Mouse (Mus musculus) G1E (cell line): ENCODE measurements around the gene Rcsd1. TPM values are rescaled to one million over a fixed set of nuclear protein-coding genes. Genes with fewer than 3 reads are reported as not detected.
"Not testable (repeated sequence)": the region's sequence is repeated elsewhere in the genome, so short reads cannot be mapped to it uniquely, and the experiment has no call there.

Source experiments
- ATAC-seq: 2 replicates; pipeline ENCODE4 v1.8.0; 2016; ENCODE audit warnings: mild to moderate bottlenecking; ENCODE audit not compliant: insufficient number of reproducible peaks, poor library complexity, low FRiP score, severe bottlenecking; ENCODE audit errors: extremely low read depth
- DNase-seq: peaks from one replicate; pipeline ENCODE4 v3.0.0; 2012; ENCODE audit warnings: low spot score
- H3K27me3 ChIP-seq: 2 replicates; pipeline ENCODE4 v1.6.1; 2012; ENCODE audit warnings: mild to moderate bottlenecking, low read length, inconsistent platforms; ENCODE audit not compliant: insufficient read depth
- H3K36me3 ChIP-seq: replicated peaks from 2 replicates; pipeline ENCODE3; 2012; ENCODE audit warnings: mild to moderate bottlenecking, inconsistent platforms
- H3K4me1 ChIP-seq: 2 replicates; pipeline ENCODE4 v1.6.1; 2012; ENCODE audit warnings: low read depth, low read length, inconsistent platforms, mixed read lengths; ENCODE audit not compliant: insufficient read depth
- H3K4me3 ChIP-seq: 2 replicates; pipeline ENCODE4 v1.5.1; 2012; ENCODE audit warnings: low read depth, mild to moderate bottlenecking, inconsistent platforms, low read length, moderate library complexity, mixed read lengths
- H3K9me3 ChIP-seq: replicated peaks from 2 replicates; pipeline ENCODE4 v1.6.1; 2012; ENCODE audit warnings: inconsistent platforms
- CTCF ChIP-seq: IDR thresholded peaks from 2 replicates; pipeline ENCODE4 v1.5.1; 2012; ENCODE audit warnings: low read depth, low read length, inconsistent platforms, mixed read lengths
- GATA1 ChIP-seq: IDR thresholded peaks from 2 replicates; pipeline ENCODE4 v1.6.1; 2012; ENCODE audit warnings: borderline replicate concordance, low read length, inconsistent platforms, mixed read lengths
- GATA2 ChIP-seq: IDR thresholded peaks from 2 replicates; pipeline ENCODE4 v1.6.1; 2012; ENCODE audit warnings: low read depth, low read length, inconsistent platforms, borderline replicate concordance
- POLR2AphosphoS5 ChIP-seq: IDR thresholded peaks from 2 replicates; pipeline ENCODE4 v1.6.1; 2012; ENCODE audit warnings: low read depth, low read length, inconsistent platforms; ENCODE audit not compliant: insufficient replicate concordance
- TAL1 ChIP-seq: conservative IDR thresholded peaks from 2 replicates; pipeline ENCODE4 v1.6.1; 2012; ENCODE audit warnings: low read depth, low read length, inconsistent platforms, mixed read lengths
- polyA plus RNA-seq: library from polyadenylated mRNA; stranded (reverse); fragments of >175 nt; gene quantifications from 2 replicates; pipeline ENCODE4 v1.2.3, GENCODE M21; 2012
- total RNA-seq, 2 experiments: library from RNA; stranded (forward) in 1 of 2; stranded (reverse) in 1 of 2; fragments of 200-1000 nt in 1 of 2; fragments of >200 nt in 1 of 2; fragmentation: Nextera tagmentation in 1 of 2; gene quantifications; 2 replicates each; pipeline ENCODE4 v1.2.3; 2014 to 2017

The Rcsd1 gene
- total and polyA plus RNA-seq, 3 experiments = 15.8 to 27.3 (median 16.1) TPM

- Histone ChIP-seq H3K36me3 (peaks cover 69% of the 10 kb centered on the region), H3K4me3 (no peak overlapping the region), H3K9me3 (no peaks in the 10 kb centered on the region), H3K27me3 (no peaks in the 10 kb centered on the region), H3K4me1 (peaks cover 21% of the 10 kb centered on the region; the same call in 1 of the 2 replicates)
- TF ChIP-seq CTCF (no peak), TAL1 (no peak), GATA1 (no peak), POLR2AphosphoS5 (no peak), GATA2 (no peak)
- DNase-seq = no peak
- no peak for ATAC-seq
Measured at GRCm38 (mm10) chr1:165686963-165687362, 22.6 kb downstream of the Rcsd1 start.

- ATAC-seq (no peak), DNase-seq (no peak)
- TF ChIP-seq TAL1 (no peak), GATA1 (no peak), GATA2 (no peak), POLR2AphosphoS5 (no peak), CTCF (no peak)
- H3K27me3 ChIP-seq = no peaks in the 10 kb centered on the region
- H3K4me1 ChIP-seq = peaks cover 18% of the 10 kb centered on the region; the same call in 1 of the 2 replicates
- H3K4me3 ChIP-seq = no peak overlapping the region
- peaks cover 69% of the 10 kb centered on the region for H3K36me3 ChIP-seq
- no peaks in the 10 kb centered on the region for H3K9me3 ChIP-seq
Measured at GRCm38 (mm10) chr1:165686349-165686748, 23.2 kb downstream of the Rcsd1 start.

DNA sequence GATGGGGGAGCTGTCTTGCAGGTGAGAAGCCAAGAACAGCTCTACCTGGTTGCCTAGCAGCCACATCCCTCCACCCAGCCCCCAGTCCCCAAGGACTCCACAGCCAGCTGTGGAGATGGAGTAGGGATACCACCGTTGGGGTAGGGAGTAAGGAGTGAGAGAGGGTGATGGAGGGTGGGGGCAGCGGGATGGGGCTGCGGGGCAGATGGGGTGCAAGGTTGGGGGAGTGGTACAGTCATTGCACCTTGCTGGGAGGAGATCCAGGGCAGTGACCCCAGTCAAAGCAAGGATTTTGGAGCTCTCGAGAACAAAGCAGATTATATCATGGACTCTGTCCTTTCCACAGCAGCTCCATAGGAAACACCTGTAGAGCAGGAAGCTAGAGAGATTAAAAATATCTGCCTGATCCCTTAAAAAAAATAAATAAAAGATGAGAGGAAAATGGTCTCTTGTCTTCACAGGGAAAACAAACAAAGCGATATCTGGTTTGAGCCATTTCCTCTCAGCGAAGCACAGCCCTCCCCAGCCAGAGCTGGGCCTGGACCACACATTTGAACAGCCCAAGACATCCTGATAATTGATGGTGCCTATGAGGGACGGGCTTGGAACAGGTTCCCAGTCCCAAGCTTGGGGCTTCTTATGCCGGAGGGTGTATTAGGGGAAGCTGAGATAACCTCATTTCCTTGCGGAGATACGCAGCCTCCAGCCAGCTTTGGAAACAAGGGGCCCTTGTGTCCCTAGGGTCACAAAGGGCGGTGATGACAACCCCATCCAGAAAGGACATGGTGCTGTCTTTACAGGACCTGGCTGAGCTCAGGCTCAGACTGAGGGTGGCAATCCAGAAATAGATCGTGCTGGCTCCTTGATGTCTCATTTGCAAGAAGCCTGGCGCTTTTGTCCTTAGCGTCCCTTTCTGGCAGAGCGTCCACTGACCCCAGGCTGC lies 25.0 kb downstream of the Rcsd1 start:
- ATAC-seq (no peak), DNase-seq (no peak)
- no peak for TF ChIP-seq POLR2AphosphoS5
- no peak for TF ChIP-seq TAL1
- TF ChIP-seq CTCF = no peak
- TF ChIP-seq GATA1 = no peak
- no peak for TF ChIP-seq GATA2
- Histone ChIP-seq H3K4me1 (peaks cover 12% of the 10 kb centered on the region; the same call in 1 of the 2 replicates), H3K9me3 (no peaks in the 10 kb centered on the region), H3K36me3 (peaks cover 66% of the 10 kb centered on the region), H3K27me3 (no peaks in the 10 kb centered on the region), H3K4me3 (no peak overlapping the region)

DNA sequence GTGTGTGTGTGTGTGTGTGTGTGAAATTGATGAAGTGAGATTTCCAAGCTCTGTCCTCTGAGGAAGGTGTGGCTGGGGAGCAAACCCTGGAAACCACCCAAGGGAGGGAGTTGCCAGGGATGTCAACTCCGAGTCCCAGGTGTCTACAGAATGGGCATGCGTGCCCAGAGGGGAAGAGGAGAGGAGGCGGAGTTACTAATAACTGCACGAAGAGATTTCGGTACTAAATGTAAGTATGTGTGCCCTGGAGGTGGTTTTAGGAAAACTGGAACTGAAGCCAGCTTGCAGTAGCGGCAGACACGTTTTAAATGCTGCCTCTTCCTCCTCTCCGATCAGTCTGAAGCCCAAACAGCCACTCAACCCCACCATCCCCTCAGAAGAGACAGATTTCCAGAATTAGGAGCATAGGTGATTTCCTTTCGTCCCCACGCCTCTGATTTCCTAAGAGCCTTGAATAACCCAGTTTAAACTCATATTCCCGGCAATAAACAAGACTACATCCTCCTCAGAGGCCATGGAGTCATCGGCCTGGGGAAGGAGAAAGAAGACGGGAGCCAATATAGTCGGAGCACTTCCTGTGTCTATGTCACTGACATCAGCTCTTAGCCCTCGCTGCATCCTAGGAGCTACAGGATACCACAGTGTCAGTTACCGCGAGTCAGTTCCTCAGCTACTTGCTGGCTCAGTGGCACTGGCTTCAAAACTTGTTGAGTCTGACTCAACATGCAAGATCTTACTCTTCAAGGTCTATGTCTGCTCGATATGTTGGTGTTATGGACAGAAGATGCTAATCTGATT lies 27.3 kb downstream of the Rcsd1 start:
- H3K36me3 ChIP-seq = peaks cover 81% of the 10 kb centered on the region
- H3K9me3 ChIP-seq = no peaks in the 10 kb centered on the region
- H3K4me3 ChIP-seq = no peak overlapping the region
- H3K27me3 ChIP-seq = 0 out of 2 replicates have a peak, but pooled peaks cover 6% of the 10 kb centered on the region
- peaks cover 6% of the 10 kb centered on the region; the same call in 1 of the 2 replicates for H3K4me1 ChIP-seq
- TF ChIP-seq POLR2AphosphoS5 = no peak
- TF ChIP-seq TAL1 = no peak
- no peak for TF ChIP-seq GATA1
- no peak for TF ChIP-seq CTCF
- TF ChIP-seq GATA2 = no peak
- no peak for DNase-seq
- ATAC-seq = no peak

GRCm38 (mm10) chr1:165681045-165681794 lies 28.3 kb downstream of the Rcsd1 start:
- H3K4me3 ChIP-seq = no peak overlapping the region
- DNase-seq (no peak), ATAC-seq (no peak)
- peaks cover 81% of the 10 kb centered on the region for H3K36me3 ChIP-seq
- H3K9me3 ChIP-seq = no peaks in the 10 kb centered on the region
- TF ChIP-seq TAL1 (no peak), GATA1 (no peak), GATA2 (no peak), CTCF (no peak), POLR2AphosphoS5 (no peak)
- H3K27me3 ChIP-seq = 0 out of 2 replicates have a peak, but pooled peaks cover 6% of the 10 kb centered on the region
- H3K4me1 ChIP-seq = peaks cover 7% of the 10 kb centered on the region

GRCm38 (mm10) chr1:165680086-165680485 lies 29.5 kb downstream of the Rcsd1 start:
- H3K4me3 ChIP-seq, ATAC-seq, H3K27me3 ChIP-seq, H3K9me3 ChIP-seq, DNase-seq: not testable (repeated sequence)
- Histone ChIP-seq H3K36me3 (peaks cover 83% of the 10 kb centered on the region), H3K4me1 (peaks cover 19% of the 10 kb centered on the region)
